Mouse (Mus musculus) E14TG2a.4 (cell line): ENCODE measurements at regions not wholly inside any gene's neighbourhood (a gene's known extent, or its start where the extent isn't known, plus 50 kb on each side); places are given as distances from the start of the nearest gene placed in this dataset.

Experiments used
- H3K27me3 ChIP-seq: 2 replicates; pipeline ENCODE4 v1.6.1; 2014; ENCODE audit warnings: low read length, control low read depth; ENCODE audit not compliant: insufficient read depth
- H3K36me3 ChIP-seq: 2 replicates; pipeline ENCODE4 v1.6.1; 2014; ENCODE audit warnings: low read length, control low read depth; ENCODE audit not compliant: insufficient read depth
- H3K4me1 ChIP-seq: replicated peaks from 2 replicates; pipeline ENCODE4 v1.6.1; 2014; ENCODE audit warnings: low read depth, low read length, control low read depth
- H3K4me3 ChIP-seq: replicated peaks from 2 replicates; pipeline ENCODE4 v1.5.1; 2014; ENCODE audit warnings: mild to moderate bottlenecking, low read length
- H3K9me3 ChIP-seq: 2 replicates; pipeline ENCODE4 v1.6.1; 2014; ENCODE audit warnings: low read length, control low read depth
- CTCF ChIP-seq: conservative IDR thresholded peaks from 2 replicates; pipeline ENCODE4 v1.5.1; 2014; ENCODE audit warnings: low read length
- NANOG ChIP-seq: IDR thresholded peaks from 2 replicates; pipeline ENCODE4 v1.6.1; 2014; ENCODE audit warnings: borderline replicate concordance, low read length, mixed read lengths
- POU5F1 ChIP-seq: IDR thresholded peaks from 2 replicates; pipeline ENCODE4 v1.6.1; 2014; ENCODE audit warnings: low read length, borderline replicate concordance

DNA sequence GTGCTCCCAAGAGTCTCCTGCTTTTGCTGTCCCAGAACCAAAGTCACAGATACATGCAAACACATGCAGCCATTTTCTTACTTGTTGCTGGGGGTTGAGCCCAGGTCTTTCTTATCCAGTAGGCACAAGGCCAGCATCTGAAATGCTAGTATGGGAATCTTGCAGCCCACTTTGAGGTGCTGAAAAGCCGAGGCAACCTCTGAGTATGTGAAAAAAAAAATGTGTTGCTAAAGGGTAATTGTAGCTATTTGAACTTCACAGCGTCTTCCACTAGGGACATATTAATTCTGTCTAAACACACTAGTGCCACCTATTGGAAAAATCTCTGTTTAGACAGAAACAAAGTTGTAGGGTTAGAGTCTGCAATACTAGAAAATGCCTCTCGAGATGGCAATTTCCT, 150.1 kb upstream of the Kbtbd8 start:
- peaks cover 15% of the 10 kb centered on the region for H3K4me1 ChIP-seq
- no peaks in the 10 kb centered on the region for H3K36me3 ChIP-seq
- H3K27me3 ChIP-seq: no peaks in the 10 kb centered on the region
- H3K4me3 ChIP-seq: no peak overlapping the region
- H3K9me3 ChIP-seq: no peaks in the 10 kb centered on the region
- TF ChIP-seq CTCF (peak; percentile 30), POU5F1 (no peak)

DNA sequence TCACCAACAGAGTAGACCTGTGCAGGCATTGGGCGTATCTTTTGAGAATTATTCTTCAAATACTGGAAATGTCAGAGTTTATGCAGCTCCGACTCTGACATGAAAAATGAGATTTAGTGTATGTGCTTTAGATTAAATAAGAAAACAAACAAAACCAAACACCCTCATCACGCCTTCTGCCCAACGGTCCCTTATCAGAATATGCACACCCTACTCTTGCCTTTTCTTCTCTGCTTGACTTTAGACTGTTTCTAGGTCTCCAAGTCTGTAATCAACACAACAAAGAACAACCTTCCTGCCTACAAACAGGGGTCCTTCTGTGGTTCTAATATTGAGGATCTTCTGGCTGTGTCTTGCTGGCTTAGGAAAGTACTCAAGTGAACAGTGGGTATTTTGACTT, 153.8 kb upstream of the Kbtbd8 start:
- Histone ChIP-seq H3K9me3 (no peaks in the 10 kb centered on the region), H3K36me3 (no peaks in the 10 kb centered on the region), H3K4me1 (peaks cover 15% of the 10 kb centered on the region), H3K27me3 (0 out of 2 replicates have a peak, but pooled peaks cover 3% of the 10 kb centered on the region), H3K4me3 (no peak overlapping the region)
- TF ChIP-seq NANOG (0 out of 2 replicates have a peak, but pooled peaks have one; percentile 7), POU5F1 (no peak)

DNA sequence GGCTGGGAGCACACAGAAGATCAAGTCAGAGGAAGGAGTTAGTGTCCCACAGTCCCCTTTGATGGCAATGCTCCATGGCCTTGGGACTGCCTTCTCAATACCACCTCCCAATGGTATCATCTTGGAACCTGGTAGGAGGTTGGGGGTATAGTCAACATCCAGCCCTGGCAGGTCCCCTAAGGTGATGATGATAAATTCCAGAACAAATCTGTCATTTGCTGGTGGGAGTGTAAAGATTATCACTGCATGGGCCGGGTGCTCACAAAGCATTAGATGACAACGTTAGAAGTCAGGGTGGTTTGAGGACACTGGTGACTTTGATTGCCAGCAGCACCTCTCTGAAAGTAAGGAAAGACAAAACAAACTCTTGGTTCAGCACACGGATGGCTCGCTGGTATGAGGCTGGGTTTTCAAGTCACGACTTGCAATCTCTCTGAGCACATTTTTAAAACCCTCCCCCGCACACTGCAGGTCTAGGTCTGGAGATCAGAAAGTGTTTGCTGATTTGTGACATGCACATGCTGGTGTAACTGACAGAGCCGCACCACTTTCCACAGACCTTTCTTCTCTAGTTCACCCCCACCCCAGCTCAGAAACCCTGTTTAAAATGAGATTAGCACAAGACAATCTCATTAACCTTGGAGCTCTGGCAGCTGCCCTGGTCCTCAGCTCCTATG, 154.5 kb upstream of the Kbtbd8 start:
- TF ChIP-seq POU5F1 (no peak), NANOG (no peak), CTCF (no peak)
- H3K27me3 ChIP-seq: 0 out of 2 replicates have a peak, but pooled peaks cover 3% of the 10 kb centered on the region
- H3K4me3 ChIP-seq: no peak overlapping the region
- H3K9me3 ChIP-seq: no peaks in the 10 kb centered on the region
- peaks cover 15% of the 10 kb centered on the region for H3K4me1 ChIP-seq
- H3K36me3 ChIP-seq: no peaks in the 10 kb centered on the region

DNA sequence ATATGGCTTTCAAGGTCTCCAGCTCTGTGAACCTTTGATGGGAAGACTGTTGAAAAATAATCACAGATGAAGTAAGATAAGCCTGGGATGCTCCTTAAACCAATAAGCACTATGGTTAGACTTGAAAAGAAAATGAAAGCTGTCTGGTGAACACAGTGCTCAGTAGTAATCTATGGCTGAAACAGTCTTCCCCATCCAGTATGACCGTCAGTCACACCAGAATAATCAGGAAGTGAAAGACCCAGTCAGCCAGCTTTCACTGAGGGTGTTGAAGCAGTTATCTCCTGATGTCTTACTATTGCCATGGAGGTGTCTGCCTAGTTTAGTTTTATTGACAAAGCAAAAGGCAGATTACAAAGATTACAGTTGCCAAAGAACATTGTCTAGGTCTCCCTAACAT, 155.2 kb upstream of the Kbtbd8 start:
- Histone ChIP-seq H3K27me3 (0 out of 2 replicates have a peak, but pooled peaks cover 3% of the 10 kb centered on the region), H3K4me3 (no peak overlapping the region), H3K9me3 (no peaks in the 10 kb centered on the region), H3K36me3 (no peaks in the 10 kb centered on the region), H3K4me1 (peaks cover 15% of the 10 kb centered on the region)
- TF ChIP-seq CTCF (no peak), NANOG (no peak), POU5F1 (no peak)

DNA sequence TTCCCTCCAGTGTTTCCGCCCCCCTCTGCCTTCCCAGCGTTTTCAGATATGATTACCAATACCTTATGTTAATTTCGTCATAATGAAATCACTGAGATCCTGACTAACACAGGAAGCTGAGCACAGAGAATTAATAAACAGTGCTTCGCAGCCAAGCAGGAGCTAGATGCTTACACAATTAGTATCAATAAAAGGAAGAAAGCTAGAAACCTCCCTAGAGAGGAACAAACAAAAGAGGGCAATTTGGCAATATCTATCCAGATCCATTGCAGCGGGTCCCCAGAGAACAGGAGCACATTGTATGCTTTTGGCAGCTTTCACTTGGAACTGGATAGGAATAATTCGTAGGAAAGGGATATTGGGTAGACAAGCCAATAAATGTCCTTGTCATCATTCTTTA, 159.1 kb upstream of the Kbtbd8 start:
- H3K36me3 ChIP-seq: no peaks in the 10 kb centered on the region
- peaks cover 6% of the 10 kb centered on the region; the same call in 1 of the 2 replicates for H3K9me3 ChIP-seq
- no peak for TF ChIP-seq CTCF
- no peak for TF ChIP-seq POU5F1
- TF ChIP-seq NANOG: no peak

DNA sequence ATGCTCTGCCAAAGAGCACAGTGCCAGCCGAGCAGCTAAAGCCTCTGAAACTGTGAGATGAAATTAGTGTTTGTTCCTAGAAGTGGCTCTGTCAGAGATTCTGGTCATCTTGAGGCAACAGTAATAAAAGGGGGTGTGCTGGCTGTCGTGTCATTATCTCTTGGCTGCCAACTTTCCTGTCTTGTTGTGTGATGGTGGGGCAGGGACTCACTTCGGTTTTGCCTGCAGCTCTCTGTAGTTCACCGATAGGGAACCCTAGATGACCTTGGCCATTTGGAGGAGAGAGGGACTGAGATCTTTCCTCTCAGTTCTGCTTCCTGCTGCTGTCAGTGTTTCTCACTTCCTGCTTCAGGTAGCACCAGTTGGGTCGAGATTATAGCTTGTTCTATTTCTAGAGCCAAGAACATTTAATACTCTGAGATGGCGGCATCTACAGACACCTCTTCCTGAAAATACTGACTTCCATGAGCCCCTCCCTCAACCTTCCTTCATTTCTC, 159.8 kb upstream of the Kbtbd8 start:
- Histone ChIP-seq H3K4me1 (peaks cover 9% of the 10 kb centered on the region), H3K4me3 (no peak overlapping the region), H3K27me3 (0 out of 2 replicates have a peak, but pooled peaks cover 3% of the 10 kb centered on the region), H3K9me3 (peaks cover 6% of the 10 kb centered on the region; the same call in 1 of the 2 replicates), H3K36me3 (no peaks in the 10 kb centered on the region)
- TF ChIP-seq NANOG: no peak
- TF ChIP-seq CTCF: no peak

More for the DNA sequence above, 159.1 kb upstream of the Kbtbd8 start:
- Histone ChIP-seq H3K4me1 (peaks cover 12% of the 10 kb centered on the region), H3K27me3 (0 out of 2 replicates have a peak, but pooled peaks cover 3% of the 10 kb centered on the region), H3K4me3 (no peak overlapping the region)

DNA sequence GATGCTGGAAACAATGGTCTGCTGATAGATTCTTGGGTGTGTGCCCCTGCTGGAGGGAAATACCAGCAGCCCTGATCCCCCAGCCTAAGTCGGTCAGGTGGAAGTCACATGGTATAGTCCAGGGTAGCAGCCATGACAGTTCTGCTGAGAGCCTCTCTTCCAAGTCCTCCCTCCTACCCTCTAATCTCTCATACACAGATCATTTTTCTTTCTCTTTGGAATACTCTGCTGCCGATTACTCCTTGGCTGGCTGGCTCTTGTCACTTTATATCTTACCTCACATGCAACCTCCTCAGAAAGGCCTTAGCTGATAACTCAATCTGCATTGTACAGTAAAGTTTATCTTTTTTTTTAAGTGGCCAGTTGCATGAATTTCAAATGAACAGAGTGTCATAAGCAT, 162.5 kb upstream of the Kbtbd8 start:
- TF ChIP-seq NANOG (no peak), POU5F1 (no peak), CTCF (no peak)
- peaks cover 27% of the 10 kb centered on the region for H3K4me1 ChIP-seq
- H3K4me3 ChIP-seq: no peak overlapping the region
- H3K27me3 ChIP-seq: no peaks in the 10 kb centered on the region
- no peaks in the 10 kb centered on the region for H3K36me3 ChIP-seq
- peaks cover 6% of the 10 kb centered on the region; the same call in 1 of the 2 replicates for H3K9me3 ChIP-seq

DNA sequence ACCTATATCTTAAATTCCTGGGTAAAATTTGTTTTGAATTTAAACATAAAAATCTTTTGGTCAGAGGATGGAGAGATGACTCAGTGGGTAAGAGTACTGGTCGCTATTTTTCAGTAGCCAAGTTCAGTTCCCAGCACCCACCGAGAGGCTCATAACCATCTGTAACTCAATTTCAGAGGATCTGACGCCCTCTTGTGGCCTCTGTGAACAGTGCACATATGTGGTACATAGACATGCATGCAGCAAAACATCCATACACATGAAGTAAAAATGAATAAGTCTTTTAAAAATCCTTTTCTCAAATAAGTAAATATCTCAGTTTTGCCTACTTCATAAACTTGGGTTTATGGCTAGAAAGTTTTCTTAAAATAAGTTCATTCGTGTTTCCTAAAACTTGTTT, 163.4 kb upstream of the Kbtbd8 start:
- Histone ChIP-seq H3K4me1 (peaks cover 27% of the 10 kb centered on the region), H3K36me3 (no peaks in the 10 kb centered on the region), H3K4me3 (no peak overlapping the region), H3K27me3 (no peaks in the 10 kb centered on the region), H3K9me3 (peaks cover 6% of the 10 kb centered on the region; the same call in 1 of the 2 replicates)
- TF ChIP-seq NANOG (no peak), CTCF (no peak; the same call in 1 of the 2 replicates), POU5F1 (no peak)
